Mouse (Mus musculus) embryonic facial prominence, embryonic 12.5 days (tissue): ENCODE measurements at regions not wholly inside any gene's neighbourhood (a gene's known extent, or its start where the extent isn't known, plus 50 kb on each side); places are given as distances from the start of the nearest gene placed in this dataset.

Experiments used
- ATAC-seq: fragments of 200-750 bp; cut with Nextera tagmentation; 2 replicates; pipeline ENCODE4 v1.8.0; 2017; ENCODE audit not compliant: insufficient number of reproducible peaks, insufficient read depth, low FRiP score, low TSS enrichment
- H3K27ac ChIP-seq: fragments of 300-500 bp; sonication (generic); 2 replicates; pipeline ENCODE4 v1.5.1; 2016; ENCODE audit warnings: mild to moderate bottlenecking
- H3K27me3 ChIP-seq: fragments of 300-500 bp; sonication (generic); 2 replicates; pipeline ENCODE4 v1.6.1; 2016; ENCODE audit warnings: mild to moderate bottlenecking, moderate library complexity
- H3K36me3 ChIP-seq: fragments of 300-500 bp; sonication (generic); 2 replicates; pipeline ENCODE4 v1.6.1; 2016; ENCODE audit warnings: mild to moderate bottlenecking
- H3K4me1 ChIP-seq: fragments of 300-500 bp; sonication (generic); 2 replicates; pipeline ENCODE4 v1.6.1; 2016
- H3K4me2 ChIP-seq: fragments of 300-500 bp; sonication (generic); replicated peaks from 2 replicates; pipeline ENCODE4 v1.6.1; 2016; ENCODE audit warnings: mild to moderate bottlenecking, moderate library complexity
- H3K4me3 ChIP-seq: fragments of 300-500 bp; sonication (generic); 2 replicates; pipeline ENCODE4 v1.5.1; 2016; ENCODE audit warnings: mild to moderate bottlenecking
- H3K9ac ChIP-seq: fragments of 300-500 bp; sonication (generic); 2 replicates; pipeline ENCODE4 v1.6.1; 2016; ENCODE audit warnings: mild to moderate bottlenecking, moderate library complexity
- H3K9me3 ChIP-seq: fragments of 300-500 bp; sonication (generic); 2 replicates; pipeline ENCODE4 v1.6.1; 2016; ENCODE audit warnings: mild to moderate bottlenecking, moderate library complexity
- WGBS: fragments of 180-500 bp; shearing (Covaris S2); methylation state at CpG from one replicate; pipeline ENCODE4 v1.1.7; 2016; 5-methylcytosine and 5-hydroxymethylcytosine counted together

DNA sequence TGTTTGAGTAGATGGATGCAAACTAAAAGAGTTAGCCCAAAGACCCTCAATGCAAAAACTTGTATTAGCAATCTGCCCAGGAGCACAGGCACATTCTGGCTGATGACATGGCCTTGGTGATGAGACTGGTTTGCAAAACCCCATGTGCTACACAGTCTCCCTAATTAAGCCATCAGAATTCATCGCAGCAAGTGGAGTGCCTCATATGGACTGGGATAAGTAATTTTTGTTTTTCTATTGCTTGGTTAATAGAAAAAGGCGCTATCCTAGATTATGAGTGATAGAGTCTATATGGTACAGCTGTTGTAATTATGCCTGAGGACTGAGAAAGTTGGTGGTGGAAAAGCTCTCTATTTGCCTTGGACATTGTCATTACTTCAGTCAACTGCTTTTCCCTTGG, 155.2 kb upstream of the Robo1 start:
- H3K4me3 ChIP-seq, result no peak overlapping the region
- ATAC-seq, result no peak
- 81% methylated on average over 2 of the region's 2 CpGs for WGBS
- H3K27ac ChIP-seq, result no peak overlapping the region
- no peak overlapping the region for H3K9ac ChIP-seq
- H3K27me3 ChIP-seq, result no peaks in the 10 kb centered on the region
- H3K9me3 ChIP-seq, result no peaks in the 10 kb centered on the region
- no peaks in the 10 kb centered on the region for H3K4me1 ChIP-seq
- no peak overlapping the region for H3K4me2 ChIP-seq
- no peaks in the 10 kb centered on the region for H3K36me3 ChIP-seq

GRCm38 (mm10) chr16:72157913-72158312, 150.2 kb upstream of the Robo1 start:
- 88% methylated on average over 14 of the region's 14 CpGs for WGBS
- Histone ChIP-seq H3K4me1 (no peaks in the 10 kb centered on the region), H3K4me3 (no peak overlapping the region), H3K27me3 (no peaks in the 10 kb centered on the region), H3K36me3 (no peaks in the 10 kb centered on the region), H3K4me2 (no peak overlapping the region), H3K27ac (no peak overlapping the region), H3K9ac (no peak overlapping the region), H3K9me3 (no peaks in the 10 kb centered on the region)
- no peak for ATAC-seq

- no peak for ATAC-seq
- 75% methylated on average over 4 of the region's 4 CpGs for WGBS
- H3K27me3 ChIP-seq, result no peaks in the 10 kb centered on the region
- no peak overlapping the region for H3K27ac ChIP-seq
- H3K36me3 ChIP-seq, result no peaks in the 10 kb centered on the region
- no peaks in the 10 kb centered on the region for H3K9me3 ChIP-seq
- no peak overlapping the region for H3K4me2 ChIP-seq
- H3K4me3 ChIP-seq, result no peak overlapping the region
- no peak overlapping the region for H3K9ac ChIP-seq
- H3K4me1 ChIP-seq, result no peaks in the 10 kb centered on the region
Observed at GRCm38 (mm10) chr16:72159411-72159810, 148.7 kb upstream of the Robo1 start.

- H3K4me3 ChIP-seq, result no peak overlapping the region
- no peaks in the 10 kb centered on the region for H3K4me1 ChIP-seq
- H3K9me3 ChIP-seq, result no peaks in the 10 kb centered on the region
- no peaks in the 10 kb centered on the region for H3K36me3 ChIP-seq
- H3K9ac ChIP-seq, result no peak overlapping the region
- WGBS, result 79% methylated on average over 5 of the region's 5 CpGs
- H3K27me3 ChIP-seq, result no peaks in the 10 kb centered on the region
- H3K4me2 ChIP-seq, result no peak overlapping the region
- no peak overlapping the region for H3K27ac ChIP-seq
- no peak for ATAC-seq
Observed at GRCm38 (mm10) chr16:72175727-72176126, 132.4 kb upstream of the Robo1 start.

DNA sequence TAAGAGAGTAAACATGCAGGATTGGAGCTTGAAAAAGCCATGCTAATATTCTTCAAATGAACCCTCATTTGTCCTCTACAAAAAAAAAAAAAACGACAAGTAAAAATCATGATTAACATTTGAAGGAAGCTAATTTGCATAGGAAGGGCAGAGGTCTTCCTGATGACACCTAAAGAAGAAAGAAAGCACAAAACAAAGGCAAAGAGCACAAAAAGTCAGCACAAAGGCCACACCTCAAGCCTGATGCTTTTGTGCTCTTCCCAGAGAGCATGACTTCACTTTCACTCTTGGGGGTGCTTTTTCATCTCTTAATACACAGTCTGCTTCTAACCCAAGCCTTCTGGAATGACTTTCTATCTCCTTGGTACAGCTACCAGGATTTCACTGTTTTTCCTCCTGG, 113.8 kb upstream of the Robo1 start:
- Histone ChIP-seq H3K9ac (no peak overlapping the region), H3K36me3 (no peaks in the 10 kb centered on the region), H3K9me3 (no peaks in the 10 kb centered on the region), H3K27ac (no peak overlapping the region), H3K4me3 (no peak overlapping the region), H3K27me3 (no peaks in the 10 kb centered on the region), H3K4me1 (no peaks in the 10 kb centered on the region), H3K4me2 (no peak overlapping the region)
- ATAC-seq, result no peak
- WGBS, result 3% methylated on average over 1 of the region's 1 CpGs

- Histone ChIP-seq H3K27ac (no peak overlapping the region), H3K4me3 (peak overlapping the region; percentile 20), H3K4me1 (no peaks in the 10 kb centered on the region), H3K9ac (no peak overlapping the region), H3K9me3 (no peaks in the 10 kb centered on the region), H3K36me3 (no peaks in the 10 kb centered on the region), H3K27me3 (no peaks in the 10 kb centered on the region), H3K4me2 (peak overlapping the region; percentile 39)
- 36% methylated on average over 15 of the region's 15 CpGs for WGBS
- ATAC-seq, result no peak
Observed at GRCm38 (mm10) chr16:72215360-72216013, 92.6 kb upstream of the Robo1 start.

DNA sequence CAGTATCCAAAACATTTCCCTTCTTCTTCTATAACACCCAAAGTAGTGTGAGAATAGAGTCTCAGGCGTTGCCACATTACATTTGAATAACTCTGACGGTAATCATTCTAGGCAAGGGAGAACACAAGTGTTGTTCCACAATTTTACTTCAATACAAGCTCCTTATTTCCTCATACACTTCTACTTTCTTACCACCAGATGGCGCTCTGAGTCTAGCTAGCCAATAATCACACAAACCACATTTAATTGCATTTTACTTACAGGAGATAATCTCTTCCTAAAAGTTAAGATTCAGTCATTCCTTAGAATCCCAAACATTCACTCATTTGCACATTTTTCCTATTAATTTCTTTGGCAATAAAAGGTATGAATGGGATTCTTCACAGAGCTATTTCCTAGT, 90.1 kb upstream of the Robo1 start:
- WGBS, result 5% methylated on average over 3 of the region's 3 CpGs
- no peaks in the 10 kb centered on the region for H3K4me1 ChIP-seq
- ATAC-seq, result no peak

GRCm38 (mm10) chr16:72221912-72222502, 86.1 kb upstream of the Robo1 start:
- 37% methylated on average over 3 of the region's 3 CpGs for WGBS
- Histone ChIP-seq H3K36me3 (no peaks in the 10 kb centered on the region), H3K9me3 (no peaks in the 10 kb centered on the region), H3K4me3 (no peak overlapping the region), H3K27me3 (no peaks in the 10 kb centered on the region), H3K9ac (no peak overlapping the region), H3K4me2 (no peak overlapping the region), H3K4me1 (no peaks in the 10 kb centered on the region), H3K27ac (no peak overlapping the region)
- ATAC-seq, result no peak

More for the DNA sequence above, 90.1 kb upstream of the Robo1 start:
- H3K4me2 ChIP-seq, result no peak overlapping the region
- no peaks in the 10 kb centered on the region for H3K9me3 ChIP-seq
- H3K27ac ChIP-seq, result no peak overlapping the region
- H3K4me3 ChIP-seq, result no peak overlapping the region
- no peaks in the 10 kb centered on the region for H3K27me3 ChIP-seq
- H3K9ac ChIP-seq, result no peak overlapping the region
- H3K36me3 ChIP-seq, result no peaks in the 10 kb centered on the region

DNA sequence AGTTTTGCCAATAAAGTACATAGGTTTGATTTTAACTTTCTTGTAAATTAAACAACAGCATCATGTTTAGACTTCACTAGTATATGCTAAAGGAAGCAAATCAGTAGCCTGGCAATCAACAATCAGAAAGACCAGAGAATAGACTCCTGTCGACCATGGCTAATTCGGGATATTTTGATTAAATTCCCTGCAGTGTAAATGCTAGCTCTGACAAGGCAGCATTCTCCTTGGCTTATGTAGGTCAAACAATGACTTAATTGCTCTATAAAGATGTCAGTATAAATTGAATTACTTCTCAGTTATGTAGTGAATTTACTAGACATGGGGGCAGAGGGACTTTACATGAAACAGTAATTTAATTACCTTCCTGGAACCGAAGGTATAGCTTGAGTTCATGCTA, 84.2 kb upstream of the Robo1 start:
- no peak for ATAC-seq
- Histone ChIP-seq H3K9me3 (no peaks in the 10 kb centered on the region), H3K4me2 (no peak overlapping the region), H3K4me1 (no peaks in the 10 kb centered on the region), H3K27ac (no peak overlapping the region), H3K9ac (no peak overlapping the region), H3K36me3 (no peaks in the 10 kb centered on the region), H3K4me3 (no peak overlapping the region), H3K27me3 (no peaks in the 10 kb centered on the region)
- 55% methylated on average over 3 of the region's 3 CpGs for WGBS

DNA sequence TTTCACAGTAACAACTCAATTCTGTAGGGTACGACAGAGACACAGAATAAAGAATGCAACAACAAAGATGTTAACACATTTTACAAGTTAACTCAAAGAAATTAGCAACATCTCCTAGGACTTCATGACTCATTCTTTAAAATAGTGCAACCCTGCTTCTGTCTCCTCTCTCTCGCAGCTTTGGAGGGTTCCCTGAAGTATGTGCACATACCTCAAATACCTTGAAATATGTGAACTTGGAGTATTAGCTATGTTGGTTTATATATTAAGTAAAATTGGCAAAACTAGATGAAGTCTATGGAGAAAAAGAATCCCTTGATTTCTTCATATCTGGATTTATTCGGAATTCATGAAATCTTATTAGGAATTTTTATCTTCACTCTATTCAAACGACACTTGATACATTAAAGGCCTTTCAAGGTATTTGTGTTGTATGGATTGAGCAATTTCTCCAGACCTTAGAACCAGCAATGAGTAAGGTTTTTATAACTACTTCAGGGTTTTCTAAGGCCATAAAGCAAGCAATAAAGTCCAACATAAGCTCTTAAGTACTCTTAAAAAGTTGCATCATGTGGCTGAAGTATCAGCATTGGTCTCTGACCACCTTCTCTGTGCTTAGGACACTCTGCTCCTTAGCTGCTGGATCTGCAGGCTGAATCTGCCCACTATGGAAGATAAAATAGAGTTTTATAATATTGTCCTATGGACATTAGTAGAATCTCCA, 82.8 kb upstream of the Robo1 start:
- 85% methylated on average over 4 of the region's 4 CpGs for WGBS
- ATAC-seq, result no peak
- H3K4me3 ChIP-seq, result no peak overlapping the region
- H3K9me3 ChIP-seq, result no peaks in the 10 kb centered on the region
- H3K36me3 ChIP-seq, result no peaks in the 10 kb centered on the region
- no peak overlapping the region for H3K4me2 ChIP-seq
- H3K27me3 ChIP-seq, result no peaks in the 10 kb centered on the region
- H3K27ac ChIP-seq, result no peak overlapping the region
- no peak overlapping the region for H3K9ac ChIP-seq
- H3K4me1 ChIP-seq, result no peaks in the 10 kb centered on the region

- H3K9ac ChIP-seq, result no peak overlapping the region
- H3K4me2 ChIP-seq, result no peak overlapping the region
- H3K36me3 ChIP-seq, result no peaks in the 10 kb centered on the region
- ATAC-seq, result no peak
- no peaks in the 10 kb centered on the region for H3K9me3 ChIP-seq
- no peaks in the 10 kb centered on the region for H3K4me1 ChIP-seq
- no peaks in the 10 kb centered on the region for H3K27me3 ChIP-seq
- WGBS, result 21% methylated on average over 1 of the region's 1 CpGs
- H3K4me3 ChIP-seq, result no peak overlapping the region
- no peak overlapping the region for H3K27ac ChIP-seq
Observed at GRCm38 (mm10) chr16:72234366-72234765, 73.7 kb upstream of the Robo1 start.

GRCm38 (mm10) chr16:72239631-72240030, 68.5 kb upstream of the Robo1 start:
- H3K4me1 ChIP-seq, result no peaks in the 10 kb centered on the region
- H3K4me3 ChIP-seq, result no peak overlapping the region
- H3K9ac ChIP-seq, result no peak overlapping the region
- WGBS, result 33% methylated on average over 7 of the region's 7 CpGs
- no peaks in the 10 kb centered on the region for H3K36me3 ChIP-seq
- no peaks in the 10 kb centered on the region for H3K27me3 ChIP-seq
- ATAC-seq, result no peak
- no peak overlapping the region for H3K27ac ChIP-seq
- H3K9me3 ChIP-seq, result no peaks in the 10 kb centered on the region
- no peak overlapping the region for H3K4me2 ChIP-seq
